Mouse (Mus musculus): ENCODE measurements around the gene Vapb.

DNA sequence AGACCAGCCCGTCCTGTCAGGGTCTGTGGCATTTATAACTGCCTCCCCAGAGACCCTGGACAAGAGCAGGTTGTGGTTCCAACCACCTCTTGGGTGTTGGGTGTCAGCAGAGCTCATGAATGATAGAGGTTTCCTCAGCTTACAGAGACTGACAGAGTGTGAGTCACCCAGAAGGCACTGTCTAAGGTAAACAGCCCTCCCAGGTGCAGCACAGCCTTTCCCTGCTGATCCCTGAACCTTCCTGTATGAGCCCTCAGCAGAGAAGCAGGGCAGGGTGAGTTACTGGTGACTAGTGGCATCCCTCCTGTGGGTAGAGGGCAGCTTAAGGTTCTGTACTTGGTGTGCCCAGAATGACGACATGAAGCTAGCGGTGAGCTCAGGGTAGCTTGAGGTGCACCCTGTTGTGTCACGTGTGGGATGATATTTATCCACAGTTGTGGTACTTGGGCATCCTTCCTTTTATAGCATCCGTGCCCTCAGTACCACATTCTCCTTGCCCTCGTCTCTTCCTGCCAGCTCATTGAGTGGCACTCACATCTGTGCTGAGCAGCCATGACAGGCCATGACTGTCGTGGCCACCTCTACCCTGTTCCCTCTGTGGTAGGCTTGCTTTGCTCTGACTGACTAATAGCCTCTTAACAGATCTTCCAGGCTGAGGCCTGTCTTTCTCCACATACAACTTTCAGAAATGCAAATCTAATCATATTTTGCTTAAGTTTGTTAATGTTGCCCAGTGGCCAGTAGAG is 6.9 kb downstream of the Vapb start:
- no peak for TF ChIP-seq CTCF (IDR thresholded peaks at IDR 0.05 in 2 of 3, conservative IDR thresholded peaks at IDR 0.05 in 1 of 3; ENCODE audit: control insufficient read depth in 1 of 3, insufficient read depth in 1 of 3, low read depth in 2 of 3, low read length in 3 of 3, poor library complexity in 1 of 3, severe bottlenecking in 1 of 3)
- TF ChIP-seq MAFK (IDR thresholded peaks at IDR 0.05; ENCODE audit: borderline replicate concordance, low read depth, low read length) = no peak
- no peak for TF ChIP-seq ZMIZ1 (IDR thresholded peaks at IDR 0.05; ENCODE audit: low read depth, low read length)
- TF ChIP-seq POLR2A (IDR thresholded peaks at IDR 0.05; ENCODE audit: control insufficient read depth in 1 of 2, insufficient read depth in 1 of 2, low read depth in 1 of 2, low read length in 2 of 2, poor library complexity in 1 of 2) = no peak
- no peak for TF ChIP-seq TAL1 (IDR thresholded peaks at IDR 0.05; ENCODE audit: low read length)
- no peak for TF ChIP-seq GABPA (IDR thresholded peaks at IDR 0.05; ENCODE audit: low read depth, low read length)
- TF ChIP-seq UBTF (IDR thresholded peaks at IDR 0.05; ENCODE audit: borderline replicate concordance, insufficient read depth, low read depth, low read length) = no peak
- no peak for TF ChIP-seq ZNF384 (IDR thresholded peaks at IDR 0.05; ENCODE audit: low read depth, low read length)

All from MEL (cell line).